Mouse (Mus musculus) G1E (cell line): ENCODE results near the gene Olfr1036.

Source experiments
- CTCF ChIP-seq: IDR thresholded peaks from 2 replicates; pipeline ENCODE4 v1.5.1; 2012; ENCODE audit warnings: low read depth, low read length, inconsistent platforms, mixed read lengths
- GATA1 ChIP-seq: IDR thresholded peaks from 2 replicates; pipeline ENCODE4 v1.6.1; 2012; ENCODE audit warnings: borderline replicate concordance, low read length, inconsistent platforms, mixed read lengths
- POLR2AphosphoS5 ChIP-seq: IDR thresholded peaks from 2 replicates; pipeline ENCODE4 v1.6.1; 2012; ENCODE audit warnings: low read depth, low read length, inconsistent platforms; ENCODE audit not compliant: insufficient replicate concordance
- TAL1 ChIP-seq: conservative IDR thresholded peaks from 2 replicates; pipeline ENCODE4 v1.6.1; 2012; ENCODE audit warnings: low read depth, low read length, inconsistent platforms, mixed read lengths

- no peak for TF ChIP-seq CTCF
- no peak for TF ChIP-seq GATA1
- TF ChIP-seq POLR2AphosphoS5: no peak
- TF ChIP-seq TAL1: no peak
Observed at GRCm38 (mm10) chr2:86087285-86087684, 13.5 kb downstream of the Olfr1036 start, which contains the start of gene Olfr1037.
